Mouse (Mus musculus): ENCODE results near the gene Col24a1. TPM values are rescaled to one million over a fixed set of nuclear protein-coding genes. Genes with fewer than 3 reads are reported as not detected.

The Col24a1 gene
- total RNA-seq, 2 experiments from 2014 or later: 1.7 to 4.4 TPM

Other genes with a start within 250 kb of the Col24a1 start
- gene Clca2, start 193.0 kb upstream of the Col24a1 start, total RNA-seq (2021): not detected
- 10 to 100 TPM; 24.4 to 25.5 TPM for gene Odf2l, start 173.9 kb upstream of the Col24a1 start, total RNA-seq (2021)

Data from left cerebral cortex, postnatal 25 days (tissue).